Mouse (Mus musculus): ENCODE measurements at regions not wholly inside any gene's neighbourhood (a gene's known extent, or its start where the extent isn't known, plus 50 kb on each side); places are given as distances from the start of the nearest gene placed in this dataset.
A peak's percentile ranks its signal among the peaks of the same experiment; 100 is the strongest.
"Not testable (repeated sequence)": the region's sequence is repeated elsewhere in the genome, so short reads cannot be mapped to it uniquely, and the experiment has no call there.

- DNase-seq (ENCODE audit: low spot score): no peak
These were observed 396.4 kb downstream of the Med10 start for GRCm38 (mm10) chr13:70198638-70199037.

- DNase-seq (ENCODE audit: low spot score): no peak
These were observed 396.9 kb downstream of the Med10 start for GRCm38 (mm10) chr13:70199087-70199486.

DNA sequence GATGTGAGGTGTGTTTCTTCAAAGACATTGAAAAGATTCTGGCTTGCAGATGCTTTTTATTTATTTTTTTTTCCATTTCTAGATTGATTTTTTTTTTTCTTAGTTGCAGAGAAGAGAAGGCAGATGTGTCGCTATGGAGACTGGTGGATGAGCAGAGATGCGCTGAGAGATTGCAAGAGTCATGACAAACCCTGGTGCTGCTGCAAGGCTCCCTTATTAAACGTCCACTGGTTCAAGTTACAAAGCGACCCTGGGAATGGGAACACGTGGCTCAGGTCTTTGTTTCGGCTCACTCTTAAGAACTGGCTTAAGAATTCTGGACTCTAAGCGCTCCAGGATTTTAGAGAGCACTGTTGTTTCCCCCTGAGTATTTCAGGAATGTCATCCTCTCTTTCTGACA lies 403.1 kb downstream of the Med10 start:
- no peak for DNase-seq (ENCODE audit: low spot score)

GRCm38 (mm10) chr13:70210158-70210557 lies 408.0 kb downstream of the Med10 start:
- no peak for DNase-seq (ENCODE audit: low spot score)

DNA sequence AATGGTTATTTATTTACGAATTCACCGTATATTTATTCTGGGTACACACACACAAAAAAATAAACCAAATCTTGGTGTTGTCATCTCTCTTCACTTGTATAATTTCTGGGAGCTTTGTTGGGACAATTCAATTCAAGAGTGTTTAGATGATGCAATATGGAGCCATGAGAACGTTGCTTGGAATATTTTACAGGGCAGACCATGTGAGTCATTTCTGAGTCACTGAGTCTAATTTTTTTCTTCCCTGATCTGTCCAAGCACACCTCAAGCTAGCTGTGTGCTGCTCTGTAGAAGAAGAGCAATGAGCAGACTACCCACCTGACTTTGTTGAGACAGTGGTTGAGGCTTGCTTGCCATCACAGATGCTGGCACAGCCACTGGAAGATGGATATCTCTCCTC lies 410.8 kb downstream of the Med10 start:
- no peak for DNase-seq (ENCODE audit: low spot score)

GRCm38 (mm10) chr13:70213622-70214021 lies 411.4 kb downstream of the Med10 start:
- no peak for DNase-seq (ENCODE audit: low spot score)

GRCm38 (mm10) chr13:70214022-70214654 lies 411.9 kb downstream of the Med10 start:
- no peak for DNase-seq (ENCODE audit: low spot score)

GRCm38 (mm10) chr13:70216134-70216533 lies 413.9 kb downstream of the Med10 start:
- DNase-seq (ENCODE audit: low spot score): no peak

DNA sequence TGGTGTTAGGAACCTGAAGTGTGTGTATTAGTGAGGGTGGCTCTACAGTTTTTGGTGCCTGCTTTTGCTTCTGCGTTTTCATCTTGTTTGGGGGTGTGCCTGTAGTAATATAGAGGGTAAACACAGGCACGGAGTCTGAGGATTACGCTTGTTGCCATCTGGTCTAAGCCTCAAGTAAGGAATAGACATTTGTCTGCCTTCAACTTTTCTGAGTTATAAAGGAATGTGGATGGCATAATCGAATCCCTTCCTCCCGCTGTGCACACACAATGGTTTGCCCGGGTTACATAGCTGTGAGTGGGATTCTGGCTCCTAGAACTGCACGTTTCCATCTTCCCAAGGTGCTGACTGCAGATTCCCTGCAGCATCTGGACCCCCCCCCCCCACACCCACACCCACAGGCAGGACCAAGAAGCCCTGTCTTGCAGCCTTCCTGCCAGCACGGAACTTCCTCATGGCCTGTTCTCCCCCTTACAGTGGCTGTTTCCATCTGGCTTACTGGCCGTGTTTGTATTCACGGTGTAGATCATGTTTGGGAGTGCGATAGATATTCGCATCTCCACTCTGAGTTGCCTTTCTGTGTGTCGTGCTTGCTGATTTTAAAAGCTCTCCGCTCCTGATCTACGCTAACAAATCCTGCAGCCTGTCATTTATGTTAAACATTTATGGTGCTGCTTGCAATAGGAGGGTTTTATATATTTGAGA lies 415.4 kb downstream of the Med10 start:
- DNase-seq (ENCODE audit: low spot score): no peak

- DNase-seq (ENCODE audit: low spot score): no peak
These were observed 413.9 kb downstream of the Ice1 start for GRCm38 (mm10) chr13:70223485-70223884.

DNA sequence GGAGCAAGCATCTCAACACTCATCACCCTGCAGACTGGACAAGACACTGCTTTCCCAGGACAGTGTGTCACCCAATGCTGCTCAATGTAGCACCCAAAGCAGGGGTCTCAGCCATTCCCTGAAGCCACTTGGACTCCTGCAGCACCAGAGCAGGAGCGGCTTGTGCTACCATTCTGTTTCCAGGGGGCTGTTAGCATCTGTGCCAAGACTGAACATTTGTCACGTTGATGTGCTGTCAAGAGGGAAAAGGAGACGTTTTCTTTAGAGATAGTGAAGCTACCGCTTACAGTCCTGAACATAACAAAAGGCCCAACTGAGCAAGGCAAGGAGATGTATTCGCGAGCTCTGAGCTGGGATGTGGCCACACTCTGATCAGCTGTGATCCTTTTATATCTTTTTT lies 410.3 kb downstream of the Ice1 start:
- no peak for DNase-seq (ENCODE audit: low spot score)

DNA sequence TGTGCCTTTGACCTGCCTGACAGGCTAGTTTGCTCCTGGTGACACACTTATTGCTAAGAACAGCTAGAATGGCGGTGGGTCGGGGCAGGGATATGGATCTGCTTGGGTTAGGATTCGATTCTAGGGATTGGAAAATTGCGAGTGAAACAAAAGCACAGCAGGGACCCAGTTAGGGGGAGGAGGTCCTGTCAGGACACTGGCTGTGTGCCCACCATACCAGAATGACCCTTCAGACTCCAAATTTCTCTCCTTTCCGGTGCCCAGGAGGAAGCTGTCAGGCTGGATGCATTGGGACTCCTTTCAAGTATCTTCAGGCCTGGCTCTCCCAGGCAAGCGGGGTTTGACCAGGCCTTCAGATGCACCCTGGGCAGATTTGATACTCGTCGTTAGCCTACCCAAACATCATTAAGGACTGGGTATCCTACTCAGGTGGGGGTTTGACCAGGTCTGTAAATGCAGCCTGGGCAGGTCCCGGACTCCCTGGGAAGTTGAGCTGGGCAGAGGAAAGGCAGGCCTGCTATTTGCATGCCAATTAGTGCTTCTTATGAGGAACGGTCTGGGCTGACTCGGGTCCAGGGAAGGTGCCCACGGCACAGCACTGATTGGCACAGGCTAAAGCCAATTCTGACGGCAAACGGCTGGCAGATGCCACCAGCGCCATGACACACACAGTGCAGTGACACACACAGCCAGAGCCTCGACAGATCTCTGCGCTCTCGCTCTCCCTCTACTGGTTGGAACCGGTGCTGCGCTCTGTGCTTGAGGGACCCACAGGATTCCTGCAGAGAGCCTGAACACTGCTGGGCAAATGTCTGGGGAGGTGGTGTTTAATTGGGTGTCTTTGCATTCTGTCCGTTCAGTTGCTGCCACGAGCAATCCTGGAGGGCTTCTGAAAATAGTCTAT lies 403.3 kb downstream of the Ice1 start:
- DNase-seq (ENCODE audit: low spot score): peak; percentile 89

GRCm38 (mm10) chr13:70243598-70244157 lies 393.8 kb downstream of the Ice1 start:
- DNase-seq (ENCODE audit: low spot score): no peak

GRCm38 (mm10) chr13:70260003-70260496 lies 377.4 kb downstream of the Ice1 start:
- DNase-seq (ENCODE audit: low spot score): no peak

DNA sequence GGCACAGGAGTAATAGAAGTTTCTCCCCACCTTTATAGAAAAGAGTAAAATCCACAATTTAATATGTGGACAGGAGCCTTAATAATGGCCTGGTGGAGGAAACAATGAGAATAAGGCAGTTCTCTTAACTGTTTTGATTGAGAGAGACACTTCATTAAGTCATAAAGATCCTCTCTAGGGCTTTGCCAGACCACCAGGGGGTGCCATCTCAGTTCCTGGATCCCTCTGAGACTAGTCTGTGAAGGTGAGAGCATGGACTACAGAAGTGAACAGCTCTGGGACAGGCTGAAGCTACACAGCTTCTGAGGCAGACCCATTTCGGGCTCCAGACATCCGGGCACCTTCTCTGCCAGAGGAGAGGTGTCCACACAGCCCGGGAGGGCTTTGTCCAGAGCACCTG lies 373.8 kb downstream of the Ice1 start:
- peak; percentile 45 for DNase-seq (ENCODE audit: low spot score)

DNA sequence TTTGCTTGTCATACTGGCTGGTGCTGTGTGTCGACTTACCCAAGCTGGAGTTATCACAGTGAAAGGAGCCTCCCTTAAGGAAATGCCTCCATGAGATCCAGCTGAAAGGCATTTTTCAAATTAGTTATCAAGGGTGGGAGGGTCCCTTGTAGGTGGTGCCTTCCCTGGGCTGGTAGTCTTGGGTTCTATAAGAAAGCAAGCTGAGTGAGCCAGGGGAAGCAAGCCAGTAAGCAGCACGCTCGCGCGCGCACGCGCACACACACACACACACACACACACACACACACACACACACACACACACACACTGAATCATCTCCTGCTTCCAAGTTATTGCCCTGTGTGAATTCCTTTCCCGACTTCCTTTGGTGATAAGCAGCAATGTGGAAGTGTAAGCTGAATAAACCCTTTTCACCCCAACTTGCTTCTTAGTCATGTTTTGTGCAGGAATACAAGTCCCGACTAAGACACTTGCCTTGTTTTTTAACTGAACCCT lies 360.5 kb downstream of the Ice1 start:
- not testable (repeated sequence) for DNase-seq (ENCODE audit: low spot score)

GRCm38 (mm10) chr13:70277667-70278591 lies 359.5 kb downstream of the Ice1 start:
- DNase-seq (ENCODE audit: low spot score): peak; percentile 48

DNA sequence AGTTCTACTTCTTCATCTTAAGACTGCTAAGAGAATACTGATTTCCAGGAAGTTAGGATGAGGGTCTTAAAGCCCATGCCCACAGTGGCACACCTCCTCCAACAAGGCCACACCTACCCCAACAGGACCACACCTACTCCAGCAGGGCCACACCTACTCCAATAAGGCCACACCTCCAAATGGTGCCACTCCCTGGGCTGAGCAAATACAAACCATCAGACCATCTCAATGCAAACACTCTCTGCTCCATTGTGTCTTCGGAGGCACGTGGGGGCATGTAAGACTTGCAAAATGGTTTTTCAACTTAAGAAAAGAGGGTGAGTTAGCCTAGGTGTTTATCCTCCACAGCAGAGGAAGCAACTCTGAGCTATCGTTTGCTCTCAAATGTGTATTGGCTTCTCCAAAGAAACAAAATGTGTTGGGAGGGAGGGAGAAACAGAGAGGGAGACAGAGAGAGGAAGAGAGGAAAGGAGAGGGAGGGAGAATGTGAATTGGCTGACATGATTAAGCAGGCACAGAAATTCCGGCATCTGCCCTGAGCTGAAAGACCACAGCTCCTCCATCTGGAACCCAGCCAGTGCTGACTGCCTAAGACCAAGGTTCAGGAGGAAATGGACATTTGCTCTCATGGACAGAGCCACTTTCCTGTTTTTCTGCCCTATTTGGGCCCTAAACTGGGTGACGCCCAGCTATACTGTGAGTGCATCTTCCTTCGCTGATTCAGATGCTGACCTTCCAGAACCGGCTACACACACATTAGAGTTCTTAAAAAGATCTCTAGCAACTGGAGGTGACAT lies 356.2 kb downstream of the Ice1 start:
- DNase-seq (ENCODE audit: low spot score): peak; percentile 45

GRCm38 (mm10) chr13:70282731-70283130 lies 354.7 kb downstream of the Ice1 start:
- no peak for DNase-seq (ENCODE audit: low spot score)

- DNase-seq (ENCODE audit: low spot score): no peak
These were observed 354.2 kb downstream of the Ice1 start for GRCm38 (mm10) chr13:70283231-70283630.
